Mouse (Mus musculus) thymus, postnatal 25 days (tissue): ENCODE results near the gene Olfr1247.
"Not testable (repeated sequence)": the region's sequence is repeated elsewhere in the genome, so short reads cannot be mapped to it uniquely, and the experiment has no call there.

Experiments
- DNase-seq: peaks from one replicate; pipeline ENCODE4 v3.0.0; 2022

The Olfr1247 gene

GRCm38 (mm10) chr2:89614030-89614429 is at the start of gene Olfr1247:
Gene Olfr1247, minus strand, starts transcription at chr2:89614130.
- DNase-seq, result no peak

DNA sequence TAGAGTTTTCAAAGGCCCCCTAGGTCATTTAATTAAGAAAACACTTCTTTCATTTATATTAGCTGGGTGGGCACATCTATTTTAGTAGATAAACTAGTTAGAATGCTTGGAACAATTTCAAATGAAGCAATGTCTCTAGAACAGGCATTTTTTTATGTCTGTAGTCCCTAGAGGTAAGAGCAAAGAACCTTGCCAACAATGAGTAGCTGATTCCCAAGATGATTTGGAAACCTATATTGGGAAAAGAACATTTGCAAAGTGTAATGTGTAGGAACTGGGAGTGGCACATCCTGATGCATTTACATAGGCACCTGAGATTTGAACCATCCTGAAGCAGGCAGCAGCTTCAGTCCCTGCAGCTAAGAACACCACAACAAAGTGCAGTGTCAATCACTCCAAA is 47.4 kb upstream of the Olfr1247 start, which contains the start of gene Olfr1250:
Gene Olfr1250, minus strand, starts transcription at position 101 of the 400 bp plus-strand sequence.
- DNase-seq, result no peak

DNA sequence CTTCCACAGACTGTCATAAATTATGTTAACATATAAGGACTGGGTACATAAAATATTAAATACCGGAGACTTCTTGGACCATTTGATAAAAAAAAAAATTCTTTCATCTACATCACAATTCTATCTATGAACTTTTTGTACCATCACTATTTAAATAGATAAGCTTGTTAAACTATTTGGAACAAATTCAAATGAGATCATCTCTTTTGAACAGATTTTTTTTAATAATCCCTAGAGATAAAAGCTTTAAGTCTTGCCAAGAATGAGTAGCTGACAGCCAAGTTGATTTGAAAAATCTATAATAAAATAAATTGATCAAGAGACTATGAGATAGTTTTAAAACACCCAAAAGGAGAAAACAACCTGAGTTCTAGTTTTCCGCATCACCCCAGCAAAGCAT is 21.0 kb upstream of the Olfr1247 start, which contains the start of gene Olfr1249:
Gene Olfr1249, minus strand, starts transcription at position 101 of the 400 bp plus-strand sequence.
- no peak for DNase-seq

- not testable (repeated sequence) for DNase-seq
These were observed 4.2 kb upstream of the Olfr1247 start, which contains the start of gene Olfr1248 for GRCm38 (mm10) chr2:89618145-89618544. Gene Olfr1248, minus strand, starts transcription at chr2:89618245.

- DNase-seq, result no peak
These were observed 20.9 kb downstream of the Olfr1247 start, which contains the start of gene Olfr1246 for GRCm38 (mm10) chr2:89593057-89593456. Gene Olfr1246, minus strand, starts transcription at chr2:89593157.

GRCm38 (mm10) chr2:89578347-89578746 is 35.6 kb downstream of the Olfr1247 start, which contains the start of gene Olfr1245:
Gene Olfr1245, minus strand, starts transcription at chr2:89578447.
- no peak for DNase-seq

GRCm38 (mm10) chr2:89562706-89563105 is 51.2 kb downstream of the Olfr1247 start:
- DNase-seq, result not testable (repeated sequence)
